Mouse (Mus musculus): Measurements from ENCODE around the gene Obscn.

- TF ChIP-seq CTCF (IDR thresholded peaks at IDR 0.05; ENCODE audit: borderline replicate concordance, insufficient read depth, low read length), result no peak
- no peak for TF ChIP-seq POLR2A (IDR thresholded peaks at IDR 0.05; ENCODE audit: low read depth, low read length)
Observed at GRCm38 (mm10) chr11:58995807-58996370, 140.3 kb downstream of the Obscn start.

Measured in embryonic fibroblast, embryonic 13.5 days (primary cell).